Mouse (Mus musculus) hindbrain, embryonic 10.5 days (tissue): Measurements from ENCODE around the gene Krt77. TPM values are rescaled to one million over a fixed set of nuclear protein-coding genes. Genes with fewer than 3 reads are reported as not detected.

Source experiments
- polyA plus RNA-seq: library from polyadenylated mRNA; unstranded; fragments of >200 nt; fragmentation: Nextera tagmentation; extraction: Ambion mirVana; gene quantifications from 2 replicates; pipeline ENCODE4 v1.2.1, GENCODE M21; 2016

Krt77 gene
- polyA plus RNA-seq, 1 experiment from 2014 or later: not detected

Other genes with a start within 250 kb of the Krt77 start
- not detected in 2 replicates for gene Gm5414, start 241.5 kb downstream of the Krt77 start, polyA plus RNA-seq
- gene Gm5478, start 222.3 kb downstream of the Krt77 start, polyA plus RNA-seq: not detected in 2 replicates
- gene Krt6b, start 189.4 kb downstream of the Krt77 start, polyA plus RNA-seq: not detected in 2 replicates
- not detected in 2 replicates for gene Krt6a, start 175.4 kb downstream of the Krt77 start, polyA plus RNA-seq
- gene Krt5, start 156.8 kb downstream of the Krt77 start, polyA plus RNA-seq: 0.16 and 2.1 TPM in 2 replicates
- not detected in 2 replicates for gene Krt71, start 126.6 kb downstream of the Krt77 start, polyA plus RNA-seq
- not detected in 2 replicates for gene Krt72, start 83.2 kb downstream of the Krt77 start, polyA plus RNA-seq
- not detected in 2 replicates for gene Krt73, start 67.4 kb downstream of the Krt77 start, polyA plus RNA-seq
- not detected in 2 replicates for gene Krt2, start 51.5 kb downstream of the Krt77 start, polyA plus RNA-seq
- gene Krt1, start 18.9 kb downstream of the Krt77 start, polyA plus RNA-seq: 0.83 and 2.0 TPM in 2 replicates
- not detected in 2 replicates for gene Krt76, start 23.2 kb upstream of the Krt77 start, polyA plus RNA-seq
- not detected in 2 replicates for gene Krt4, start 55.0 kb upstream of the Krt77 start, polyA plus RNA-seq
- 0.18 TPM in 1 of 2 replicates, not detected in the other for gene Krt79, start 70.6 kb upstream of the Krt77 start, polyA plus RNA-seq
- not detected in 2 replicates for gene Krt78, start 84.6 kb upstream of the Krt77 start, polyA plus RNA-seq
- gene Krt8, start 134.8 kb upstream of the Krt77 start, polyA plus RNA-seq: 43.1 and 55.5 TPM in 2 replicates
- gene Krt18, start 158.5 kb upstream of the Krt77 start, polyA plus RNA-seq: 38.6 and 53.5 TPM in 2 replicates
- 80.4 and 122 TPM in 2 replicates for gene Eif4b, start 204.1 kb upstream of the Krt77 start, polyA plus RNA-seq
- 11.8 and 13.8 TPM in 2 replicates for gene Tns2, start 230.7 kb upstream of the Krt77 start, polyA plus RNA-seq